Mouse (Mus musculus) testis, postnatal 14 days (tissue): ENCODE results near the gene Cfap221.

Source experiments
- DNase-seq: peaks from one replicate; pipeline ENCODE4 v3.0.0; 2021; ENCODE audit warnings: low spot score

Cfap221 gene

DNA sequence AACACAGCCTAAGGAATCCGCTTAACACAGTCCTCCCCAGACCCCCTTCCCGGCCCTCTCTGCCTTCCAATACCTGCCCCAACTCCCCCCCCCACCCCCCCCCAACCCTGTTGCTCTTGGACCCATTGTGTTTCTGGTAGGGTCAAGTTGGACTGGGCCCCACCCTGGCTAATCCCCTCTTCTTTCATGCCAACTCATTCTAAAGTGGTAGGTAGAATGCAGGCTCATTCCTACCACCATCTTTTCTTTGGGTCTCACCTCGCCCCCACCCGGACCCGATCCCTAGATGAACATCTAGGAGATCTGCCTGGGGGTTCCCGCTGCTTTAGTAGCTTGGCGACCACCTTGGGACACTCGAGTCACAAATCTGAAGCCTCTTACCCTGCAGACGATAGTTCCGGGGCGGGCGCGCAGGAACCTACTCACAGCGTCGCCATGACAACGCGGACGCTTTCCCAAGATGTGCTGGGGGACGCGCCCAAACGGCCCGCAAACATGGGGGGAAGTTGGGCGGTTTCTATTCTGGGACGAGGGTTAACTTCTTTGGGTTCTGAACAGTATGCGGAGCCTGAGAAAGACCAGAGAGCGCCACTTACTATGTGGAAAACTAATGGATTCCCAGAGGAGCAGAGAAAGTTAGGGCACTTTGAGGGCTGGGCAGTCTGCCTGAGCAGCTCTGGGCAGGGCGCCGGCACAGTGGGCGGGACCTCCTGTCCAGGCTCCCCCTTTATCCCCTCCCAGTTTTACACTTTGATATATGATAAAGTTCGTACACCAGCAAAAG lies at the start of gene Cfap221:
Gene Cfap221 (minus strand): TSS at position 437 of the 784 bp plus-strand sequence.
- peak; percentile 58 for DNase-seq

DNA sequence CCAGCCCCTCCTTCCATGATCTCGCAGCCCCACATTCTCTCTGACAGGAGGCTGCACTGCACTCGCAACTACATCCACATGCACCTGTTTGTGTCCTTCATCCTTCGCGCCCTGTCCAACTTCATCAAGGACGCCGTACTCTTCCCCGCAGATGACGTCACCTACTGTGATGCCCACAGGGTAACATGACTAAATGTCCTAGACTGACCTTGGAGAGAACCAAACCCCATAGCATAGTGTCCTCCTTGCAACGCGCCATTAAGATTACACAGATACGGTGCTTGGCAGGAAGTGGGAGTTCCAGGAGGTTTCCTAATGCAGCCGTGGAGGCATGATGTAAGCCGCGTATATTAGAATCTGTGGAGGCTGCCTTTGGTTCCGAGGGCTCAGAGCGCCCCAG lies 47.5 kb upstream of the Cfap221 start:
- no peak for DNase-seq

DNA sequence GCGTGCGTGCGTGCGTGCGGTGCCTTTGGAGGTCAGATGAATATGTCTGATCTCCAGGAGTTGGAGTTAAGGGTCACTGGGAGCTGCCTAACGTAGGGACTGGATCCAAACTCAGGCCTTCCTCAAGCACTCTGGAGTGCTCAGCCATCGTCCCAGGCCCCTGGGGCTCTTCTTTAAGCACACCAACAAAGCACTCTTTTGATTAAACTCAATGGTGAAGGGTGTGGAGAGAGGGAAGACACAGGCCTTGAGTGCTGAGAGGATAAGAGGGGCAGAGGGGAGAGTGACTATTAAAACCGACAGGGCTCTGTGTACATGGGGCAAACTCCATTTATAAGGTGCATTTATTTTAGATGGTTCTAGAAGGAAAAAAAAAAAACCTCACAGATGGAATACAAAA lies 45.4 kb upstream of the Cfap221 start:
- DNase-seq = no peak

DNA sequence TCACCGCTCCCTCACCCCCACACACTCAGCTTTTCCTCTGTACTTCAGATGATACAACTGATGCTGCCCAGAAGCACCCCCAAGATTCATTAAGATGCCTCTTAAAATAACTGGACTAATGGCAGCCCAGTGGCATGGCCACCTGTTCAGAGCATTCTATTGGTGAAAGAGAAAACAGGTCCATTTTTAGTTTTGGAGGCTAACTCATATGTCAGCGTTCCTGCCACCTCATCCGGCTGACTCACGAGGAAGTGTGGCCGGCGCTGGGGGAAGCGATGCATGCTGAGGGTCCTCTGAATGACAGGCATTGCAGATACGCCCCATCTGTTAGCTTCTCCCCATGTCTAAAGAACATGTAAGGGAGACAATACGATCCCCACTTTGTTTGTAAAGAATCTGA lies 41.6 kb upstream of the Cfap221 start:
- DNase-seq = no peak

DNA sequence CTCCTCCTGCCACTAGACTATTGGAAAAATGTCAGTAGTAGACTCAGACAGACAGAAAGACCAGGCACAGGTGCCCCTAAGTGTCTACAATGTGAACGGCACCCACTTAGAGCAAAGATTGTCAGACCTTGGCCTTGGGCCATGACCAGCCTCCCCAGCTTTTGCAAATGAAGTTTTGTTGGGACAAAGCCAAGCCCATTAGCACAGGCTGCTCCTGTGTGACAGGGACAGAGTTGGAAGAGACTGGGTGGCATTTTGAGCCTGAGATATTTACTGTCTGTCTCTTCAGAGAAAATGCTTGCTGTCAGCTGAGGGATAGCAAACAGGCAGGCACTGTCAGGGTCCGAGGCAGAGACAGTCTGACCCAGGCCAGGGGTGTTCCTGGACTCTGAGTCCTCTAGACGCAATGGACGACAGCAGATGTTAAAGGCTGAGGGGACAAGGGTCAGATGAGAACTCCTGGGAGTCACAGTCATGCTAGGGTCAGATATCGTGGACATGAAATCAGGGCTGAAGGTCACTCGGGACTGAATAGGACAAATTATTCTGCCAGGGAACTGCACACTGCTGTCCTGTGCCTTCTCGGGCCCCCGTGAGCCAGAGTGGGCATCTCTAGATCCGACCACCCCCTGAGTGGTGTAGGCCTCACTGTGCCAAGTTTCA lies 40.1 kb upstream of the Cfap221 start:
- DNase-seq = peak; percentile 29

DNA sequence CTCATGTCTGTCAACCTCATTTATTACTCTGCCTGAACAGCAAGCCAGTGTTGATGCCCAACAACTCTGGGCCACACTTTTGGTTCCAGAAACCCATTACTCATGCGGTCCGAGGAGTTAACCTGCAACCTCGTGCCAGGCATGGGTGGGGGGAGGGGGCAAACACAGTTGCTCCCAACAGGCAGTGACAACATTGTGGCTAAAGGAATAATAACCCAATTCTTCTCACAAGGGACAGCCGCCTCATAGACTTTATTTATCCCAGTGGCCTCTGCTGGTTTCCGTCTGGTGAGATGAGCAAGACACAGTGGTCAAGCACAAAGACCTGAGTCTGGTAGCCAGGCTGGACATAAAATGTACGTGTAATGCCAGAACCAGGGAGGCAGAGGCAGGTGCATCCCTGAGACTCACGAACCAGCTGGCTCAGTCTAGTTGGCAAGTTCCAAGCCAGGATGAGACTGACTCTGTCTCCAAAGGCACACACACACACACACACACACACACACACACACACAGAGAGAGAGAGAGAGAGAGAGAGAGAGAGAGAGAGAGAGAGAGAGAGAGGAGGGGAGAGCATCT lies 38.5 kb upstream of the Cfap221 start:
- no peak for DNase-seq

DNA sequence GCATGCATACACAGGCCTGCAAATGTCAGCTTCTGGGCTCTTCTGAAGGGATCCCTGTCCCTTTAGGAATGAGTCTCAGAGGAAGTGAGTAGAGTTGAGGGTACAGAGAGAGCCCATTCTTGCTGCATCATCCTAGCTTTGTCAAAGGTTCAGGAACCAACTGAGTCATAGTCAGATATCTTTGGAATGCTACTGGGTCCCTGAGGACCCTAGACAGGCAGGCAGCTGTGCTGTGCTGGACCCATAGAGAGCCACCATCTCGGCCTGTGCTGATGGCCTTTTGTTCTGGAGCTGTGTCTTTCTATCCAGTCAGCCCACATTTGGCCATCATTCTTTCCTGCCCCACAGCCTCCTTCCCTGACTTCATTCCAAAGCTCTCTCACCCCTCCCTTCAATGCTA lies 37.8 kb upstream of the Cfap221 start:
- DNase-seq = no peak

DNA sequence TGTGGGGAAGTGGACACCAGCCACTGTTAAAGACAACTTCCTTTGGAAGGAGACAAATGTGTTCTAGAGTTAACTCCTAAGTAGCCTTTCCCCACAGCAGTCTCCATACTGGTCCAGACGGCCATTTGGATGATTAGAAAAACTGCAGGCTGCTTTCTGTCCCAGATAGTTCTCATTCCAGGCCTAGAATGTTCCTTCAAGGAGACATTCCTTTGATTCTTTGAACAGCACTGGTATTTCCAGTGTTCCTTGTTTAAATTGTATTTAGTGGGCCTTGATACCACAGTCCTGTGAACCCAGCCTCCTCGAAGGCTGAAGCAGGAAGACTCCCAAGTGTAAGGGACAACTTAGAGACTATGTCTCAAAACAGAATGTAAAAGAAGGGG lies 36.4 kb upstream of the Cfap221 start:
- no peak for DNase-seq

DNA sequence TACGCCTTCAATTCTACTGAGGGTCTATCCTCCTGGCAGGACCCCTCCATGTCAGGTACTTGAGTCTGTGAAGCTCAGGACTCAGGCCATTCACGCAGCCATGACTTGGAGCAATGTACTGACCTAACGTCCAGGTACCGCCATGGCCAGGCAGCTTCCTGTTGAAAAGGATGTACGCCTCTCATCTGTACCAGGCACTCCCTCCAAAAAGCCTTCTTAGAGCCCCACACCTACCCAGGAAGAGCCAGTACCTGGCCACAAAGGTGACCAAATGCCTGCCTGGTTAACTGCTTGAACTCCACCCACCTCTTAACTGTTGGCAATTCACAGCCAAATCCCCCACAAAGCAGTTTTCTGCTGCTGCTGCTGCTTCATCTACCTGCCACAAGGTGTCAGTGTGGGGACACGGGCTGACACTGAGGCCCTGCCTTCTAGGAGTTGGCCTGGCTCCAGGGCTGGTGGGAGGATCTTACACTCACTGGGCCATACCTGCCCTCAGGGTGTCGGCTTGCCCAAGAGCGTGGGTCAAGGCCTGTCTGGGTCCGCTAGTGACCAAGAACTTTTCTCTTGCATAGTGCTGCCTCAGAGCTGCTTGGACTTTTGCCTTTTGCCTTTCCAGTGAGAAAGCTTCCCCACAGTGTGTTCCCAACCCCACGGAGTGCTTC lies 35.9 kb upstream of the Cfap221 start:
- DNase-seq = peak; percentile 75

DNA sequence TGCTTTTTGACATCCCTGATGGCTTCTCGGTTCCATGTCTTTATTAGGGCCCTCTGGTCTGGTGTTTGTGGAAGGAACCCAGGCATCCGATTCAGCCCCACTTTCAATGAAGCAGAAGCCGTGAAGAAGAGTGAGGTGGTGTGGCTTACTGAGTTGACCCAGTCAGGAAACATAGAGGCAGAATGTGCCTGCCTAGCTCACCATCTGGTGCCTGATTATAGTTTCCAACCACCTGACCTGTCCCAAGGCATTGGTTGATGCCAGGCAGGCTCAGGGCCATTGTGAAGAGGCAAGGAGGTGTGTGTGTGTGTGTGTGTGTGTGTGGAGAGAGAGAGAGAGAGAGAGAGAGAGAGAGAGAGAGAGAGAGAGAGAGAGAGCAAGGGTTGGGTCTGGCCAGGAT lies 33.4 kb upstream of the Cfap221 start:
- no peak for DNase-seq

DNA sequence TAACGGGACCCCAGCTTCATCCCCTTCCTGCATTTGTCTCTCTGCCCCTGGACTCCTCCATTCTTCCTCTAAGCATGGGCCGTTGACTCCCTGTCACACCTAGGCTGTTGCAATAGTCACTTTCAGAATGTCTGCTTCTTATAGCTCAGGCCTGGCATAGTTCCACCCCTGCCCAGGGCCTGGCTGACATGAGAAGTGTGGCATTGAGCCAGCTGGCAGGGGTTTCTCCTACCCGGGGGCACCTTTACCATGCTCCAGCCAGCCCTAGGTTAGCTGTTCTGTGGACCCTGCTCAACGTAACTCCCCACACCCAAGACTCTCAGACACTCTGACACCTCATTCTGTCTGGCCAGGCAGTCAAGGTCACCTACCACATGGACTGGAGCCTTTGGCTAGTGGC lies 30.7 kb upstream of the Cfap221 start:
- DNase-seq = no peak

DNA sequence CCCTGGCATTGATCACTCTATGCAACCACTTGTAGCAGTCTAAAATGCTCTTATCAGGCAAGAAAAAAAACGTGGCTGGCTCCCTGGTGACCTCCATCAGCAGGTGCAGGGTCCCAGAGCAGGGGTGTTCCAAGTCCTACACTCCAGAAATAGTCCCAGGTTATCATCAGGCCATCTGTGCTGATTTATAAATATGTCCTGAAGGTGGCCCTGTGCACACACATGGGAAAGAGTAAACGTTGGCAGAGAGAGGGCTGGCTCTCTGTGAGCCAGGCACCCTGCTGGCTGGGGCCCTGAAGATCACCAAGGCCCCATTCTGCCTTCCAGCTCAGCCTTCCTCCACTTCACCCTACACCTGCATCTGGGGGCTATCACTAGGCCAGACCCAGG lies 28.0 kb upstream of the Cfap221 start:
- no peak for DNase-seq

DNA sequence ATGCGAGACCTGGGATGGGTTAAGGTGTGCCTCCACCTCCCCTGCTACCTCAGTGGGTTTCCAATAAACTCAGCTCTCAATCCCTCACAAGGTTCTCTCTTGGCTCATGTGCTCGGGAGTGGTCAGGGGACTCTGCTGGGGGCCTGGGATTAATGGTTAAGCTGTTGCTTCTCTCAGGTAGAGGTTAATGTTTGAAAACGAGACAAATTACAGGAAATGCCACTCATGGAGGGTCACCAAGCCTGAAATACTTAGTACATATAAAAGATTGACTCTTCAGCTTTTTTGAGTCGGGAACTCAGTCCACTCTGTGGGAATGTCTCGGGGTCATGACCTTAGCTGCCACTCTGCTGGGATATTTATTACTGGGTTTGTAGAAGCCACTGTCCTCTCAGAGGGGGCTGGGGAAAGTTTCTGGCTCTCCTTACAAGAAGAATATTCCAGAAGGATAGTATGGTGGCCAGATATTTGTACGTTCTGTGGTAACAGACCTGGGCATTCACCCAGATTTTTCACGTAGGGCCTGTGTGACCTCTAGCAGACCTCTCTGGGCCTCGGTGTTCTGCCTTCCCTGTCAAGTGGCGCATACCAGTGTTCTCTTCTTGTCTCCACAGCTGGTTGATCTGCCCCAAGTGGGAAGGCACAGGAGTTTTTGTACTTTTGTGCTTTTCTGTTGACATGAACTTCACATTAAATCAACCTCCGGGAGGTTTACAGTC lies 27.5 kb upstream of the Cfap221 start:
- no peak for DNase-seq

DNA sequence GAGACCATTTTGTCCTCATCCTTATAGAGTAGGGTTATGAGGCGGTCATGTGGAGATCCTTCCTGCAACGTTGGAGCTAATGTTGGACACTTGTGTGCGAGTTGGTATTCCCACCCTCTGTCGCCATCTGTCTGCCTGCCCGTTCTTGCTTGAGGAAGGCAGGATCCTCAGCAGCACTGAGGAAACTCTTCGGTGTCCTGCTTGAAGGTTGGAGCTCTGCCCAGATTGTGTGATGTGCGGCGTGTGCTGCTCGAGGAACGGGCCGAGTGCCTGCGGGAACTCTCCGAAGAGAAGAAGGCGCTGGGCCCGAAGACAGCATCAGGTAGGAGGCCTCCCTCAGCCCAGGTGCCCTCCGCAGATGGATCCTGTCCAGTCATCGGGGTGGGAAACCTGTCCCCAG lies 24.9 kb upstream of the Cfap221 start:
- no peak for DNase-seq

DNA sequence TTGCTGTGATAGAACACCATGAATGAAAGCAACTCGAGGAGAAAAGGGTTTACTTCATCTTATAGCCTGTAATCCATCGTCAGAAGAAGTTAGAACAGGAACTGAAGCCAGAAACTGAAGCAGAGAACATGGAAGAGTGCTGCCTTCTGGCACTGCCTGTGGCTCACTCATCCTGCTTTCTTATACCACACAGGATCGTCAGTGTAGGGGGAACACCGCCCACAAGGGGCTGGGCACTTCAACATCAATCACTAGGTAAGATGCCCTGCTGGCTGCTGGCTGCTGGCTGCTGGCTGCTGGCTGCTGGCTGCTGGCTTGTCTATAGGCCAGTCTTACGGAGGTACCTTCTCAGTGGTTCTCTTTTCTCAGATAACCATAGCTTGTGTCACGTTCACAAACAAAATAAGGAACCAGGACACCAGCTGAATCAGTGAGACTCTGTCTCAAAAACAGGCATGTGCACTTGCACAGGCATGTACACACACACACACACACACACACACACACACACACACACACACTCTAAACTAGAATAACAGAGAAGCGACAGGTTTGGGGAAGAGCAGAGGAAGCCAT lies 23.4 kb upstream of the Cfap221 start:
- no peak for DNase-seq

DNA sequence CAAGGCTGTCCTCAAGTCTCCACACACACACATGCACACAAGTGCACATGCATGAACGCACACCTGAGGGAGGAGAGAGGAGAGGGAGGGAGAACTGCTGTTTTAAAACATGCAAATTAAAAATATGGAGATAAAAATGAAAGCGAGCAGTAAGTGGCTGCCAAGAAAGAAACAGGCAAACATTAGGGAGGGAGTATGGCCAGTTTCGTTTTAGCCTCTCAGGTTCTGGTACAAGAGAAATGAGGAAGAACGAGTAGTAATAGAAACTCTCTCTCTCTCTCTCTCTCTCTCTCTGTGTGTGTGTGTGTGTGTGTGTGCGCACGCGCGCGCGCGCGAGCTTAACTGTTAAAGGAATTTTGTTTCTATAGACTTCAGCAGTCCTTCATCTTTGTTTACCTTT lies 22.4 kb upstream of the Cfap221 start:
- no peak for DNase-seq

DNA sequence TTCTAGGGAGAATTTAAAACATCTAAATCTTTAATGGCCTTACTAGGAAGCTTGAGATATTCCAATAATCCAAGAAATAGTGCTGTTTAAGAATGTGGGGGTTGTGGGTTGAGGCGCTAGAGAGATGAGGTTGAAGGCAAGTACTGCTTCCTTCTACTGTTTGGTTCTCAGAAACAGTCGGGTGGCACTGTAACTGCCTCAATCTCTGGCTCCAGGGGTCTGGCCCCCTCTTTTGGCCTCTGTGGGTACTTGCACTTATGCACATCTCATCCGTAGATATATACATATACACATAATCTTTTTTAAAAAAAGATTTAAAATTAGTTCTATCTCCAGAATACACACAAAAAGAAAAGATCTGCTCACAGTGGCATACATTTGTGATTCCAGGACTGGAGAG lies 21.9 kb upstream of the Cfap221 start:
- DNase-seq = no peak

DNA sequence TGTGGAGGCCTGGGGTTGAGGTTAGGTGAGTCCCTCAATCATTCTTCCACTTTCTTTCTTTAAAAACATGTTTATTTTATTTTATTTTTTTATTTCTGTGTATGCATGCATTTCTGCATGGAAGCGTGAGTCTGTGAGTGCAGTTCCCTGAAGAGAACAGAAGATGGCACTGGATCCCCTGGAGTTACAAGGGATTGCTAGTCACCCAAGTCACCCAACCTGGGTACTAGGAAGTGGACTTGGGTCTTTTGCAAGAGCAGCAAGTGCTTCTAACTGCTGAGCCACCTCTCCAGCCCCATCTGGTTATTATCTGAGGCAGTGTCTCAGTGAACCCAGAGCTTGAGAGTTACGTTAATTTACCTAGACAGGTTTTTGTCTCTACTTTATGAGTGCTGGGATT lies 19.2 kb upstream of the Cfap221 start:
- no peak for DNase-seq

DNA sequence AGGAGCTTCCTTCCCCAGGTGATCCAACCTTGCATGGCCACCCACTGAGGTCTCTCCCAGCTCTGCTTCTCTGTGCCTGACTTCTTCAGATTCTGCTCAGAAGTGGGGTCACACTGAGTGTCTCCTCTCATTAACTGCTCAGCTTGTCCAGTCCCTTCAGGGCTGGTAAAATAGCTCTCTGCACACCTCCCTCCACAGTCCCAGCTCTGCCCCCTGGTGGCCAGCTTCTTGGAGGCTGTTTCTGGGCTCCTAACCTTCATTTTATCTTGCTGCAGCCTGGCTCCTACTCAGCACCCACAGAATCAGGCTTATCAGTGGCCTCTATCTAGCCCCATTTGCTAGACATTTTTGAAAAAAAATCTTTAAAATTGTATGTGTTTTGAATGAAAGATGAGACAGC lies 16.1 kb upstream of the Cfap221 start:
- no peak for DNase-seq

DNA sequence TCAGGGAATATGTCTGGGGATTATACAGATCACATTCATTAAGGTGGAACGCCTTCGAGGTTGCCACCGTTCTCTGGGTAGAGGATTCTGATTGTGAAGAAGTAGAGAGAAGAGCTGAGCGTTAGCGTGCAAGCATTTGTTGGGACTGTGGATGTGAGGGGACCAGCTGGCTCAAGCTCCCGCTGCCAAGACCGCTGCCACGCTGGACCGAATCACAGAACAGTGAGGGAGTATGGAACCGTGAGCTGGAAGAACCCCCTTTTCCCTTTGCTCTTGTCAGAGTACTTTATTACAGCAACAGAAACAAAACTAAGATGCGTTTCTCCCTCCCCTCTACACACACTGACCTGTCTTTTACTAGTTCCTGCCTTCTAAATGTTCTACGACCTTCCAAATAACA lies 15.6 kb upstream of the Cfap221 start:
- DNase-seq = no peak

DNA sequence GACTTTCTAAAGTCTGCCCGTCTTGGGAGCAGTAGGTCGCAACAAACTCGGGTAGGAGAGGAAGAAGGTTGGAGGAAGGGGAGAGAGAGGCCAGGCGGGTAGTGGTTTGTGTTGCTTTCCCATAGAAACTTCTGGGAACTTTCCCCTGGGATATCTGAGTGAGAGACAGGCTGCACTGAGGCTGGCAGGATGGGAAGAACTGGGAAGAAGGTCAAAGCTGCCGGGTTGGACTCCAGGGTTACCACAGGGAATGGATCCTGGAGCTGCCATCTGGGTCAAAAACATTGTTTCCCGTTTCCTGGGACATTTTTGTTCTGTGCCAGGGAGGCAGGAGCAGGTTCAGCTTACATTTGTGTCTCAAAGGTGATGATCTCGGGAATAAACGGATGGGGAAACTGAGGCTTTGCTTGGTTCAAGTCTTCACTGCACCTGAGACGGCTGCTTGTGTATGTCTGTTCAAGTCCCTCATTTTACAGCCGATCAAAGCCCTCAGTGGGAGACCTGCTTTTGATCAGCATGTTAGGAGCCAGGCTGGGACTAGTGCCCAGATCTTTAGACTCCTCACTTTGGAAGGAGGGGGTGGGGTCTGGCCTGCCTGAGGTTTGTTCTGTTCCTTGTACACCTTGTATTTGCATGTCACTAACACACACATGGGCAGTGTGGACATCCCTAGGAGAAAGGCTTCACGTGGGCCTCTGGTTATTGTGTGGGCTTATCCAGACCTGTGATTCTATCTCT lies 11.0 kb upstream of the Cfap221 start:
- DNase-seq = no peak
